ENCODE assay signal across 10 mouse cellular contexts in genomic region chr4:44600875-44601274, GRCm38 (mm10).
DNase-seq lines count a peak whose midpoint lies in the region; ATAC-seq and TF ChIP-seq lines count a peak whose summit lies in the region.
"Had no signal": no experiment of that assay in that cellular context is flagged by ENCODE, and none has a peak within 500 bp of the region (broad histone marks: within the 10 kb centered on the region; RNA-seq: fewer than 3 reads in every experiment).

No protein-coding gene starts in this region.

- no peak for TF ChIP-seq CTCF in hindbrain, postnatal 0 days (IDR thresholded peaks at IDR 0.05; ENCODE audit: low read depth)

- H3K36me3 ChIP-seq in hindbrain, postnatal 0 days (ENCODE audit: insufficient read depth, low read length) = no peaks in the 10 kb centered on the region
- no peaks in the 10 kb centered on the region for H3K36me3 ChIP-seq in midbrain, embryonic 14.5 days (ENCODE audit: control insufficient read depth, insufficient read depth, low read length)
- no peaks in the 10 kb centered on the region for H3K36me3 ChIP-seq in heart, embryonic 10.5 days
- H3K36me3 ChIP-seq: intestine, embryonic 15.5 days had no signal

- no peak overlapping the region for H3K27ac ChIP-seq in hindbrain, postnatal 0 days
- H3K27ac ChIP-seq in midbrain, embryonic 14.5 days (replicated peaks; ENCODE audit: low read depth, low read length) = no peak overlapping the region
- no peak overlapping the region for H3K27ac ChIP-seq in heart, embryonic 10.5 days
- H3K27ac ChIP-seq: intestine, embryonic 15.5 days had no signal

- 23% methylated on average over 5 of the region's 5 CpGs for WGBS in hindbrain, postnatal 0 days
- 46% methylated on average over 5 of the region's 5 CpGs for WGBS in midbrain, embryonic 14.5 days
- WGBS in heart, embryonic 10.5 days = 66% methylated on average over 5 of the region's 5 CpGs

- H3K9me3 ChIP-seq in hindbrain, postnatal 0 days (ENCODE audit: low read length) = no peaks in the 10 kb centered on the region
- no peaks in the 10 kb centered on the region for H3K9me3 ChIP-seq in midbrain, embryonic 14.5 days (ENCODE audit: control insufficient read depth, low read length)
- no peaks in the 10 kb centered on the region for H3K9me3 ChIP-seq in heart, embryonic 10.5 days
- H3K9me3 ChIP-seq: intestine, embryonic 15.5 days had no signal

- DNase-seq in kidney, postnatal 4 days = peak; percentile 23 to 39
- no peak for DNase-seq in kidney, adult 11 months
- DNase-seq in hindbrain, postnatal 0 days (ENCODE audit: low spot score) = peak; percentile 71
- DNase-seq in midbrain, embryonic 14.5 days = peak; percentile 70
- no peak for DNase-seq in heart, embryonic 10.5 days (ENCODE audit: low spot score)
- DNase-seq in natural killer cell, adult 2 months (ENCODE audit: low spot score in 2 of 2) = no peak
- DNase-seq: thymus, postnatal 25 days had no signal

- peak; percentile 80; the same call in 1 of the 2 replicates for ATAC-seq in frontal cortex, adult (ENCODE audit: low TSS enrichment)
- ATAC-seq in hindbrain, postnatal 0 days = peak; percentile 58
- no peak for ATAC-seq in midbrain, embryonic 14.5 days (ENCODE audit: low FRiP score, low TSS enrichment)
- ATAC-seq: intestine, embryonic 15.5 days had no signal

- H3K4me3 ChIP-seq in hindbrain, postnatal 0 days (ENCODE audit: low read length) = no peak overlapping the region
- H3K4me3 ChIP-seq in midbrain, embryonic 14.5 days (replicated peaks; ENCODE audit: low read depth, low read length) = no peak overlapping the region
- H3K4me3 ChIP-seq in heart, embryonic 10.5 days = no peak overlapping the region
- H3K4me3 ChIP-seq: intestine, embryonic 15.5 days; myocyte had no signal

- no peaks in the 10 kb centered on the region for H3K27me3 ChIP-seq in hindbrain, postnatal 0 days (ENCODE audit: insufficient read depth, low read length)
- H3K27me3 ChIP-seq in midbrain, embryonic 14.5 days (ENCODE audit: control insufficient read depth, insufficient read depth, low read length) = no peaks in the 10 kb centered on the region
- H3K27me3 ChIP-seq in heart, embryonic 10.5 days (ENCODE audit: insufficient read depth, poor library complexity, severe bottlenecking) = no peaks in the 10 kb centered on the region
- H3K27me3 ChIP-seq: intestine, embryonic 15.5 days had no signal

- H3K9ac ChIP-seq in hindbrain, postnatal 0 days (replicated peaks; ENCODE audit: low read length) = no peak overlapping the region
- no peak overlapping the region for H3K9ac ChIP-seq in midbrain, embryonic 14.5 days (replicated peaks; ENCODE audit: low read length)
- H3K9ac ChIP-seq: intestine, embryonic 15.5 days had no signal

- no peak overlapping the region for H3K4me2 ChIP-seq in hindbrain, postnatal 0 days (ENCODE audit: low read depth, low read length)
- H3K4me2 ChIP-seq in midbrain, embryonic 14.5 days (ENCODE audit: low read length) = no peak overlapping the region
- H3K4me2 ChIP-seq: intestine, embryonic 15.5 days had no signal

- H3K4me1 ChIP-seq in hindbrain, postnatal 0 days (ENCODE audit: insufficient read depth, low read length) = peaks cover 6% of the 10 kb centered on the region; the same call in 1 of the 2 replicates
- H3K4me1 ChIP-seq in midbrain, embryonic 14.5 days (ENCODE audit: control insufficient read depth, insufficient read depth, low read length) = peaks cover 13% of the 10 kb centered on the region; the same call in 1 of the 2 replicates
- H3K4me1 ChIP-seq in heart, embryonic 10.5 days = peaks cover 7% of the 10 kb centered on the region; the same call in 1 of the 2 replicates

Comparison
In these comparisons a context has a peak if more than half of its experiments do, and no peak if none do; other contexts are left out.
1. DNase-seq: peak in kidney, postnatal 4 days (2 of 2), hindbrain, postnatal 0 days (single experiment) and midbrain, embryonic 14.5 days (single experiment); none in kidney, adult 11 months (single experiment), heart, embryonic 10.5 days (single experiment) and natural killer cell, adult 2 months (0 of 2).